Mouse (Mus musculus) limb, embryonic 12.5 days (tissue): ENCODE measurements around the gene Itgb2. TPM values are rescaled to one million over a fixed set of nuclear protein-coding genes. Genes with fewer than 3 reads are reported as not detected.
A peak's percentile ranks its signal among the peaks of the same experiment; 100 is the strongest.

Source experiments
- ATAC-seq: fragments of 200-750 bp; cut with Nextera tagmentation; 2 replicates; pipeline ENCODE4 v1.8.0; 2017; ENCODE audit warnings: low read depth, moderate TSS enrichment; ENCODE audit not compliant: insufficient number of reproducible peaks, insufficient read depth, low FRiP score, low TSS enrichment
- H3K27ac ChIP-seq: fragments of 300-500 bp; sonication (generic); 2 replicates; pipeline ENCODE4 v1.5.1; 2016; ENCODE audit warnings: mild to moderate bottlenecking, moderate library complexity
- H3K27me3 ChIP-seq: fragments of 300-500 bp; sonication (generic); 2 replicates; pipeline ENCODE4 v1.6.1; 2016; ENCODE audit warnings: mild to moderate bottlenecking, moderate library complexity
- H3K36me3 ChIP-seq: fragments of 300-500 bp; sonication (generic); 2 replicates; pipeline ENCODE4 v1.6.1; 2016; ENCODE audit warnings: mild to moderate bottlenecking, moderate library complexity
- H3K4me1 ChIP-seq: fragments of 300-500 bp; sonication (generic); replicated peaks from 2 replicates; pipeline ENCODE4 v1.6.1; 2016
- H3K4me2 ChIP-seq: fragments of 300-500 bp; sonication (generic); 2 replicates; pipeline ENCODE4 v1.6.1; 2016; ENCODE audit warnings: mild to moderate bottlenecking, moderate library complexity
- H3K4me3 ChIP-seq: fragments of 300-500 bp; sonication (generic); replicated peaks from 2 replicates; pipeline ENCODE4 v1.5.1; 2016; ENCODE audit warnings: mild to moderate bottlenecking
- H3K9ac ChIP-seq: fragments of 300-500 bp; sonication (generic); replicated peaks from 2 replicates; pipeline ENCODE4 v1.6.1; 2016; ENCODE audit warnings: mild to moderate bottlenecking, moderate library complexity
- H3K9me3 ChIP-seq: fragments of 300-500 bp; sonication (generic); 2 replicates; pipeline ENCODE4 v1.6.1; 2016; ENCODE audit warnings: mild to moderate bottlenecking, moderate library complexity
- WGBS: fragments of 180-500 bp; shearing (Covaris S2); methylation state at CpG from one replicate; pipeline ENCODE4 v1.1.7; 2016; 5-methylcytosine and 5-hydroxymethylcytosine counted together
- polyA plus RNA-seq: library from polyadenylated mRNA; unstranded; fragments of >200 nt; fragmentation: Nextera tagmentation; extraction: Ambion mirVana; gene quantifications from 2 replicates; pipeline ENCODE4 v1.2.1, GENCODE M21; 2016

Itgb2 gene
- polyA plus RNA-seq: 0.98 and 1.0 TPM in 2 replicates

DNA sequence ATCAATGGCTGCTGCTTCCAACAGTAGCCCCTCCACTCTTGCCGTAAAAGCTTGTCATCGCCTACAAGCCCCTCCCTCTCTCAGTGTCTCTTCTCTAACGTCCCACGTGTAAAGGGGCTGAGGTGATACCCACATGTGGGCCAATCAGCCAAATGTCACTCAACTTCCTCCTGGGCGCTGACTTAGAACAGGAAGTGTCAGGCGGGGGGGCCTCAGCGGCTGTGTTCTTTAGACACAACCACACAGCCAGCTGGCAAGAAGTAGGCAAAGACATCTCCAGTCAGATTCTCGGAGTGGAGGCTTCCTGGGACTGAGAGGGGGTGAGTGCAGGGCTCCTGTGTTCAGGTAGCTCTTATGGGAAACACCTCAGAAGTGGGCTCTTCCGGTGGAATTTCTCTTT, at the start of gene Itgb2:
Itgb2 (plus strand) TSS at position 113 of the 400 bp plus-strand sequence.
- Histone ChIP-seq H3K4me3 (no peak within 1 kb of the TSS), H3K27ac (no peak within 1 kb of the TSS), H3K36me3 (no peaks in the 10 kb centered on the region), H3K27me3 (no peaks in the 10 kb centered on the region), H3K9me3 (0 out of 2 replicates have a peak, but pooled peaks cover 3% of the 10 kb centered on the region), H3K9ac (no peak within 1 kb of the TSS), H3K4me2 (no peak within 1 kb of the TSS), H3K4me1 (no peaks in the 10 kb centered on the region)
- ATAC-seq: no peak
- whole genome bisulfite sequencing: 63% methylated on average over 9 of the region's 9 CpGs

DNA sequence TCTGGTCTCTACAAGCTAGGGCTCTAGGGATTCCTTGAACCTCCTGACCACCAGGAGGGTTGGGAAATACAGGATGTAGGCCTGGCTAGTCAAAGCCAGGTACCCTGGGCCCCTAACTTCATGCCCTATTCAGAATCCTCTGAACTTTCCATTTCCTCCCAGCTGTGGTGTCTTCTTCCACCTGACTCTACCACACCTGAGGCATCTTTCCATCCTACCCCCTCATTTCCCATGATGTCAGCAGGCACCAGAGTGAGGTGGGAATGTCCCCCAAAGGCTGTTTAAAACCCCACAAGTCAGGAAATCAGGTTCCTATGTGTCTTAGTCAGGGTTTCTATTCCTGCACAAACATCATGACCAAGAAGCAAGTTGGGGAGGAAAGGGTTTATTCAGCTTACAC, 48.2 kb upstream of the Itgb2 start:
- H3K36me3 ChIP-seq: peaks cover 10% of the 10 kb centered on the region
- ATAC-seq: no peak
- no peak overlapping the region for H3K27ac ChIP-seq
- peaks cover 9% of the 10 kb centered on the region for H3K4me1 ChIP-seq
- H3K27me3 ChIP-seq: no peaks in the 10 kb centered on the region
- no peak overlapping the region for H3K9ac ChIP-seq
- H3K4me2 ChIP-seq: no peak overlapping the region
- H3K4me3 ChIP-seq: no peak overlapping the region
- no peaks in the 10 kb centered on the region for H3K9me3 ChIP-seq

DNA sequence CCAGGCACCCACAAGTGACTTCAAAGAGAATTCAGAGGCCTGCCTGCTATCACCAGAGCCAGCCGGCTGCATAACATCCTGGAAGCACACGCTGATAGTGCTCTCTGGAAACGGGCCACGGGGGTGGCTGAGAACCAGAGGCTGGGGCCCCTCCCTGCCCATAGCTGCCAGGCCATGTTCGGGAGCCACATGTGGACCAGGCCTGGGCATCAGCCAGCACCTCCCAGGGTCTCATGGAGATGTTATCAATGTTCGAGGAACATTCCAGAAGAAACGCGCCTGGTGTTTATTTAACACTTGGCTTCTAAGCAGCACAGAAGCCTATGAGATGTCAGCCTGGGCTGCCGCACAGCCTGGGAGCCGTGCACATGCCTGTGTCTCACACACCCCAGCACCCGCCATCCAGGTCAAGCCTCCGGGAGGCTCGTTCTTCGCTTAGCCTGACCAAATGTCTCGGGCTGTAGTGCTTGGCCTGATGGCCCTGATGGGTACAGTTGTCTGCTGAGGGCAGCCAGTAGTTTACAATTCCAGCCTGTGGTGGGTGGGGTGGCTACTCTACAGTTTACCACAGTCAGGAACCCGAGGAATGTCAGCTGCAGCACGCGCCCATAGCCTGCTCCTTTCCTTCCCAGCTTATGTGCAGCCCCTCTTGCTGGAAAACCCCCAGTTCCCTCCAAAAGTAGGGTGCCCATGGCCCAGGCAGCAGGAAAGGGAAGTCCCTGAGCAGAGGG, 45.7 kb upstream of the Itgb2 start:
- 0 out of 2 replicates have a peak overlapping the region, but pooled peaks have one; percentile 27 for H3K9ac ChIP-seq
- H3K9me3 ChIP-seq: no peaks in the 10 kb centered on the region
- 26% methylated on average over 18 of the region's 18 CpGs for WGBS
- peak overlapping the region; percentile 29; the same call in 1 of the 2 replicates for H3K27ac ChIP-seq
- ATAC-seq: no peak
- H3K4me3 ChIP-seq: no peak overlapping the region
- H3K36me3 ChIP-seq: peaks cover 36% of the 10 kb centered on the region
- peaks cover 9% of the 10 kb centered on the region for H3K4me1 ChIP-seq
- H3K27me3 ChIP-seq: no peaks in the 10 kb centered on the region
- H3K4me2 ChIP-seq: no peak overlapping the region

DNA sequence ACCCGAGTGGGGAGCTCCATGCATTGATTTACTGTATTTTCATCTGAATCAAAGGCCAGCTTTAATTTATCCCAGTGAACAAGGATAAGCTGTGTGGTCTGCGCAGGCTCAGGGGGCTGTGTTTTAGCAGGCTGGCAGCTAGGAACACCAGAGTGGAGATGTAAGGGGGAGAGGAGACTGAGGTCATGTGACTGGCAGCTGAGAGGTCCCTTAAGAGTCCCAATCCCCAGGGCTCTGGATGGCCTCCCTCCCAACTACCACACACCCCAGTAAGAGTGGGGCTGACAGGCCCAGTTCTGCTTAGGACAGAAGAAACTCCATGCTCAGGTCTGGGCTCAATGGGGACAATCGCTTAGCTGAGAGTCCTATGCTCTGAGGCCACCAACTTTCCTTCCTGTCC, 44.3 kb upstream of the Itgb2 start:
- peaks cover 9% of the 10 kb centered on the region for H3K4me1 ChIP-seq
- no peak for ATAC-seq
- no peak overlapping the region for H3K27ac ChIP-seq
- H3K4me2 ChIP-seq: no peak overlapping the region
- no peaks in the 10 kb centered on the region for H3K9me3 ChIP-seq
- peaks cover 48% of the 10 kb centered on the region for H3K36me3 ChIP-seq
- no peaks in the 10 kb centered on the region for H3K27me3 ChIP-seq
- no peak overlapping the region for H3K4me3 ChIP-seq
- no peak overlapping the region for H3K9ac ChIP-seq
- WGBS: 70% methylated on average over 3 of the region's 3 CpGs

DNA sequence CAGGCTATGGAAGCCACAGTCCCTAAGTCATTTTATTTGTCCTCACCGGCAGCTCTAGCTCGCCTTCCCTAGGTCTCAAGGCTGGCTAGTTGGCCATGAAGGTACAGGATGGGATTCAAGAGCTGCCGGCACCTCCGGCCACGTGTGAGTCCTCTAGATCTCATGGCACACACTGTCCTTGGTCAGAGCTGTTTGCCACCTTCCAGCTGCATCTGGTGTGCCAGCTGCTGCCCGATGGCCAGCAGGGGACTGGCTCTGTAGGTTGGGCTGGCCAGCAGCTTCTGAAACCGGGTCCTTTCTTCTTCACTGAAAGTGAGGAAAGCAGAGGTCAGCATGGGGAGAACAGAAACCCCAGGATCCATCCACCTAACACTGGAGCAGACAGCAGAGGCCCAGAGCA, 41.9 kb upstream of the Itgb2 start:
- Histone ChIP-seq H3K9me3 (no peaks in the 10 kb centered on the region), H3K4me2 (no peak overlapping the region), H3K4me3 (no peak overlapping the region), H3K27me3 (no peaks in the 10 kb centered on the region), H3K9ac (no peak overlapping the region), H3K4me1 (peaks cover 9% of the 10 kb centered on the region), H3K36me3 (peaks cover 67% of the 10 kb centered on the region), H3K27ac (no peak overlapping the region)
- ATAC-seq: no peak
- 94% methylated on average over 7 of the region's 7 CpGs for WGBS

DNA sequence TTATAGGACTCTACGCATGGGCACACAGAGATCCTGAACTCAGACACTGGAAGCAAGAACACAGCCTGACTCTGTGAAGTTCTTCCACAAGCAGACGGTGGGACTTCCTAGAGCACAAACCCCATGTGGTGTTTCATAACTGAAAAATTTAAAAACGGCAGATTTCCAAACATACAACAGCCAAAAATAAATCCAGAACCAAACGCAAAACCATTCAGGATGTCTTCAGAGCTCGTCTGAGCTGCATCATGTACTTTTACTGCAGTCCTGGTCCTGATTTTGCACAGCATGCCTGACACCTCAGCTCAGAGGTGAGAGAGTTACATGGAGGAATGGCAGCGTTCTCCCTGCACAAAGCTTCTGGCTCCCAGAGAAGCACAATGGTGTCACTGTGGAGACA, 38.5 kb upstream of the Itgb2 start:
- no peak for ATAC-seq
- Histone ChIP-seq H3K9ac (no peak overlapping the region), H3K36me3 (peaks cover 92% of the 10 kb centered on the region)

DNA sequence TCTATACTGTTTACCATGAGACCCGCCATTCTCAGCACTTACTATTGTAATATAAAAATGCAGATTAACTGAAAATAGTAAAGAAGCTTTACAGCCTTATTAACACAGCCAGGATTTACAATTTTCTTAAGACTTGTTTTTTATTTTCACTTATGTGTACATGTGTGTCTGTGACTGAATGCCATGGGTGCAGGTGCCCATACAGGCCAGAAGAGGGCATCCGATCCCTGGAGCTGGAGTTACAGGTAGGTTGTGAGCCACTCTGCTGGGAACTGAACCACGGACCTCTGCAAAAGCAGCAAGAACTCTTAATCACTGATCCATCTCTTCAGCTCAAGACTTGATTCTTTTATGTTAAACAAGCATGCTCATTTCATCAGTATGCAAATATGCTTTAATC, 37.2 kb upstream of the Itgb2 start:
- WGBS: 98% methylated on average over 3 of the region's 3 CpGs
- Histone ChIP-seq H3K9ac (no peak overlapping the region), H3K27ac (no peak overlapping the region), H3K4me2 (no peak overlapping the region), H3K27me3 (no peaks in the 10 kb centered on the region), H3K36me3 (peaks cover 91% of the 10 kb centered on the region), H3K4me1 (peaks cover 5% of the 10 kb centered on the region; the same call in 1 of the 2 replicates), H3K9me3 (no peaks in the 10 kb centered on the region), H3K4me3 (no peak overlapping the region)
- ATAC-seq: no peak

More for the DNA sequence above, 38.5 kb upstream of the Itgb2 start:
- H3K4me1 ChIP-seq: no peaks in the 10 kb centered on the region
- H3K4me2 ChIP-seq: no peak overlapping the region
- H3K4me3 ChIP-seq: no peak overlapping the region
- WGBS: 88% methylated on average over 6 of the region's 6 CpGs
- H3K27ac ChIP-seq: no peak overlapping the region
- H3K9me3 ChIP-seq: no peaks in the 10 kb centered on the region
- H3K27me3 ChIP-seq: no peaks in the 10 kb centered on the region

DNA sequence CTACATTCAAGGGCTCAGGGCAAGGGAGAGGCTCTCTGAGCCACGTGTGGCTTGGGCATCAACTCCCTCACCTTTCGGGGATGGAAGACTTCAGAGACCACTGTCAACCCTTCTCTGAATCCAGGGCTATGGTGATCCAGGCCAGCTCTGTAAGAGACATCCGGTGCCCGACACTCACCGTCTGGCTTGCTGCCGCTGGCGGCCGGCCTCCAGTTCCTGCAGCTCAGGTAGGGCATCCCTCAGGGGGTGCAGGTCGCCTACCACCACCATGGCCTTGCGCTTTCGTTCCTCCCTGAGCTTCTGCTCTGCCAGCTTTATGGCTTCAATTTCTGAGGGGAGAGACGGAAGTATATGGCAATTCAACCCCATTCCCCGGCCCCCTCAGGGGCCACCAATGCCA, 32.9 kb upstream of the Itgb2 start:
- Histone ChIP-seq H3K4me2 (no peak overlapping the region), H3K27me3 (no peaks in the 10 kb centered on the region), H3K36me3 (peaks cover 91% of the 10 kb centered on the region), H3K27ac (no peak overlapping the region), H3K9me3 (no peaks in the 10 kb centered on the region), H3K4me3 (no peak overlapping the region), H3K4me1 (peaks cover 11% of the 10 kb centered on the region), H3K9ac (no peak overlapping the region)
- 89% methylated on average over 13 of the region's 13 CpGs for WGBS
- no peak for ATAC-seq

DNA sequence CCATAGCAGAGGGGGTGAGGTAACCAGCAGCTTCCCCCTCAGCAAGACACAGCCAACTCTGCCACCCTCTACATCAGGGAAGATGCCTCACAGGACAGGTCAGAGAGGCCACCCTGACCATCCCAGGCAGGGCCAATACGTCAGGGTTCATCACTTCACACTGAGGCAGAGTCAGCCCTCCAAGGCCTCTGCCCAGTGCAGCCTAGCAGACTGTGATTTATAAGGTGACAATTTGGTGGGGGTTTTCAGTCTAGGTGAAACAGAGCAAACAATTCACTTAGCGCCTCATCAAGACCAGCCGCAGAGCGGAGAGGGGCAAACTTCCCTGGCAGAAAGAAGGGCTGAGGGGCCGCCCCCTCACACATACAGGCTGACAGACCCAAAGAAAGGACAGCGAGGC, 31.8 kb upstream of the Itgb2 start:
- ATAC-seq: no peak
- H3K4me1 ChIP-seq: peaks cover 11% of the 10 kb centered on the region
- H3K9ac ChIP-seq: no peak overlapping the region; the same call in 1 of the 2 replicates
- H3K36me3 ChIP-seq: peaks cover 88% of the 10 kb centered on the region
- H3K9me3 ChIP-seq: no peaks in the 10 kb centered on the region
- H3K27ac ChIP-seq: no peak overlapping the region
- no peaks in the 10 kb centered on the region for H3K27me3 ChIP-seq
- WGBS: 44% methylated on average over 6 of the region's 6 CpGs
- no peak overlapping the region for H3K4me3 ChIP-seq
- no peak overlapping the region for H3K4me2 ChIP-seq

DNA sequence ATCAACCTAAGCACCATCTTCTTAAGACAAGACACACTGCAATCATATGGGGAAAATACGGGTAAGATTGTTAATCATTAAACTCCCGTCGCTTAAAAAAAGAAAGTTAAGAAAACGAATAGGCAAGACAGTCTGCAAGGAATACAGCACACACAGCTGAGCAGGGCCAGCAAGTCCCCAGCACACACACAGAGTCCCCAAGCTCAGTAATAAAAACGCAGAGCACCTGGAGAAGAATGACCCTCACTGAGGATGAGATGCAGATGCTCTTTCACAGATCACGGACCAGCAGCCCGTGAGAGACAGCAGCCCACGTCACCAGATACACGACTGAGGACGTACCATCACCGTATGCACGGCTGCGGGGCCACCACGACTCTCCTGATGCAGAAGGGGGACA, 29.4 kb upstream of the Itgb2 start:
- Histone ChIP-seq H3K27ac (no peak overlapping the region), H3K4me2 (no peak overlapping the region), H3K9me3 (no peaks in the 10 kb centered on the region), H3K4me1 (peaks cover 11% of the 10 kb centered on the region), H3K27me3 (no peaks in the 10 kb centered on the region), H3K9ac (no peak overlapping the region), H3K4me3 (no peak overlapping the region), H3K36me3 (peaks cover 86% of the 10 kb centered on the region)
- no peak for ATAC-seq
- 86% methylated on average over 14 of the region's 14 CpGs for WGBS

DNA sequence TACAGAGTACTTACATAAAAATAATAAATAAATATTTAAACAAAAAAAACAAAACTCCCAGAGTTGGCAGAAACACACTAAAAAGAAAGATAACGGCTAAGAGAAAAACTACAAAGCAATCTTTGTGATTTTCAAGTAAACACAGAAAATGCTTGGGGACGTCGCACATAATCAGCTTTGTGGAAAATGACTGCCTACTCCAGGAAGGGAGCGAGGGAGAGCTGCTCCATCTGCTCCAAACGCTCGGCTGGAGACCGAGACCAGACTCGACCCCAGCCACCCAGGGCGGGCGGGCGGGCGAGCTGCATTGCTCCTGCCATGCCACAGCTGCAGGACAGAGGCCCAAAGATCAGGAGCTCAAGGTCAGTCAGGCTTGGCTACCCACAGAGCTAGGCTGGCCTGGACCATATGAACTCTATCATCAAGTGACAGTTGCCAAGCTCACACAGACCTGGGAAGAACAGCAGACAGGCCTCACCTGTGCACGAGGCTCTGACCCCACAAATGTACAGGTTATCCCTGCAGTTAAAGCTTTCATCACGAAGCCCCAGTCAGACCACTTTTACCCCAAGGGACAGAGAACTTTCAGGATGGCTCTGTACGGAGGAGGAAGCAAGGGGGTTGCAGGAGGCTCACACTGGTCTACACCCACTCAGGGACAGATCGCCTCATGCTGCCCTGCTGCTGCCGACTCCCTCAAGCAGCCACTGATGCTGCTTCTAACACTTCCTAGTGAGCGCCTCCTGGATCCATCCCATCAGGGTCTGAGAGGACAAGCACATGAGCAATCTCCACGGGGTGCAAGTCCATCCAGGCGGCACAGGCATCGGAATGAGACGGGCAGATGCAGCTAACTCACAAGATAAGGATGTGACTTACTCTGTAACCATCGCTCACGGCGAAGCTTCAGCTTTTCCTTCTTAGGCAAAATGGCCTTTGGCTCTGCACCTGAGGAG, 26.8 kb upstream of the Itgb2 start:
- no peak overlapping the region for H3K4me3 ChIP-seq
- 90% methylated on average over 25 of the region's 25 CpGs for WGBS
- peaks cover 4% of the 10 kb centered on the region for H3K4me1 ChIP-seq
- no peak for ATAC-seq
- H3K27me3 ChIP-seq: no peaks in the 10 kb centered on the region
- H3K36me3 ChIP-seq: peaks cover 87% of the 10 kb centered on the region
- H3K4me2 ChIP-seq: no peak overlapping the region
- no peaks in the 10 kb centered on the region for H3K9me3 ChIP-seq
- H3K9ac ChIP-seq: no peak overlapping the region
- no peak overlapping the region for H3K27ac ChIP-seq
